Mouse (Mus musculus) liver, adult 2 months (tissue): ENCODE results near the gene Tomm70a. TPM values are rescaled to one million over a fixed set of nuclear protein-coding genes. Genes with fewer than 3 reads are reported as not detected.

Experiments
- DNase-seq: peaks from one replicate; pipeline ENCODE4 v3.0.0-alpha.2; 2011; ENCODE audit warnings: low read depth, low spot score; ENCODE audit errors: extremely low read depth
- H3K27ac ChIP-seq: fragments of 200-500 bp; replicated peaks from 2 replicates; pipeline ENCODE4 v1.5.1; 2012; ENCODE audit warnings: low read depth, mild to moderate bottlenecking, control low read depth, inconsistent platforms, low read length; ENCODE audit not compliant: insufficient read depth
- H3K27me3 ChIP-seq: fragments of 200-500 bp; 2 replicates; pipeline ENCODE4 v1.6.1; 2012; ENCODE audit warnings: mild to moderate bottlenecking, moderate library complexity, low read length, inconsistent platforms; ENCODE audit not compliant: control insufficient read depth, insufficient read depth
- H3K36me3 ChIP-seq: fragments of 200-500 bp; 2 replicates; pipeline ENCODE4 v1.6.1; 2012; ENCODE audit warnings: low read length, inconsistent platforms; ENCODE audit not compliant: control insufficient read depth, insufficient read depth
- H3K4me1 ChIP-seq: fragments of 200-500 bp; 2 replicates; pipeline ENCODE4 v1.6.1; 2011; ENCODE audit warnings: low read length; ENCODE audit not compliant: control insufficient read depth, insufficient read depth
- H3K4me3 ChIP-seq: fragments of 200-500 bp; 2 replicates; pipeline ENCODE4 v1.5.1; 2011; ENCODE audit warnings: low read depth, mild to moderate bottlenecking, control low read depth, low read length, moderate library complexity; ENCODE audit not compliant: insufficient read depth
- H3K79me2 ChIP-seq: fragments of 200-500 bp; 2 replicates; pipeline ENCODE4 v1.6.1; 2012; ENCODE audit warnings: inconsistent platforms, mild to moderate bottlenecking, low read length, moderate library complexity; ENCODE audit not compliant: control insufficient read depth, insufficient read depth
- H3K9ac ChIP-seq: fragments of 200-500 bp; 2 replicates; pipeline ENCODE4 v1.6.1; 2012; ENCODE audit warnings: low read depth, mild to moderate bottlenecking, control low read depth, inconsistent platforms, low read length
- CTCF ChIP-seq: fragments of 200-500 bp; IDR thresholded peaks from 2 replicates; pipeline ENCODE4 v1.5.1; 2011; ENCODE audit warnings: low read depth, low read length, control low read depth
- POLR2A ChIP-seq: fragments of 200-500 bp; IDR thresholded peaks from 2 replicates; pipeline ENCODE4 v1.6.1; 2011; ENCODE audit warnings: low read length, control low read depth; ENCODE audit not compliant: insufficient read depth; ENCODE audit errors: extremely low read depth
- WGBS: fragments of 180-500 bp; shearing (Covaris S2); methylation state at CpG from one replicate; pipeline ENCODE4 v1.1.7; 2018; 5-methylcytosine and 5-hydroxymethylcytosine counted together
- polyA plus RNA-seq: library from polyadenylated mRNA; depleted of rRNA; stranded (reverse); fragments of >200 nt; gene quantifications from 2 replicates; pipeline ENCODE4 v1.2.3, GENCODE M21; 2012
- total RNA-seq: library from RNA; depleted of rRNA; stranded (reverse); fragments of >200 nt; gene quantifications from 2 replicates; pipeline ENCODE4 v1.2.3, GENCODE M21; 2014

Tomm70a gene
- total and polyA plus RNA-seq, 2 experiments, result 14.2 to 62.0 TPM

GRCm38 (mm10) chr16:57131544-57131943 is 10.0 kb downstream of the Tomm70a start:
- H3K4me3 ChIP-seq, result no peak overlapping the region
- no peak overlapping the region for H3K9ac ChIP-seq
- peaks cover 30% of the 10 kb centered on the region for H3K4me1 ChIP-seq
- WGBS, result 74% methylated on average over 4 of the region's 4 CpGs
- H3K27ac ChIP-seq, result no peak overlapping the region
- H3K79me2 ChIP-seq, result peaks cover 21% of the 10 kb centered on the region; the same call in 1 of the 2 replicates
- H3K27me3 ChIP-seq, result no peaks in the 10 kb centered on the region
- DNase-seq, result no peak
- peaks cover 24% of the 10 kb centered on the region for H3K36me3 ChIP-seq
- TF ChIP-seq CTCF, result no peak

- H3K79me2 ChIP-seq, result peaks cover 21% of the 10 kb centered on the region; the same call in 1 of the 2 replicates
- no peak for TF ChIP-seq POLR2A
- TF ChIP-seq CTCF, result no peak
- H3K4me1 ChIP-seq, result peaks cover 29% of the 10 kb centered on the region
- DNase-seq, result peak; percentile 57
- no peak overlapping the region for H3K27ac ChIP-seq
- 4% methylated on average over 1 of the region's 1 CpGs for WGBS
- H3K4me3 ChIP-seq, result no peak overlapping the region
- H3K27me3 ChIP-seq, result no peaks in the 10 kb centered on the region
- H3K9ac ChIP-seq, result no peak overlapping the region
- H3K36me3 ChIP-seq, result peaks cover 30% of the 10 kb centered on the region
Measured at GRCm38 (mm10) chr16:57132326-57132725, 10.8 kb downstream of the Tomm70a start.

GRCm38 (mm10) chr16:57133611-57134010 is 12.1 kb downstream of the Tomm70a start:
- peaks cover 35% of the 10 kb centered on the region for H3K36me3 ChIP-seq

GRCm38 (mm10) chr16:57144741-57145140 is 23.2 kb downstream of the Tomm70a start:
- Histone ChIP-seq H3K27ac (no peak overlapping the region), H3K9ac (no peak overlapping the region), H3K4me3 (no peak overlapping the region), H3K27me3 (no peaks in the 10 kb centered on the region), H3K79me2 (no peaks in the 10 kb centered on the region; the same call in 1 of the 2 replicates), H3K36me3 (peaks cover 51% of the 10 kb centered on the region), H3K4me1 (no peaks in the 10 kb centered on the region)
- no peak for TF ChIP-seq CTCF
- DNase-seq, result no peak
- 45% methylated on average over 5 of the region's 5 CpGs for WGBS

More at GRCm38 (mm10) chr16:57133611-57134010, 12.1 kb downstream of the Tomm70a start:
- no peak for DNase-seq
- TF ChIP-seq POLR2A, result no peak
- TF ChIP-seq CTCF, result no peak
- Histone ChIP-seq H3K27ac (no peak overlapping the region), H3K4me1 (peaks cover 22% of the 10 kb centered on the region), H3K27me3 (no peaks in the 10 kb centered on the region), H3K4me3 (no peak overlapping the region), H3K79me2 (peaks cover 18% of the 10 kb centered on the region; the same call in 1 of the 2 replicates), H3K9ac (no peak overlapping the region)
- WGBS, result 84% methylated on average over 6 of the region's 6 CpGs

DNA sequence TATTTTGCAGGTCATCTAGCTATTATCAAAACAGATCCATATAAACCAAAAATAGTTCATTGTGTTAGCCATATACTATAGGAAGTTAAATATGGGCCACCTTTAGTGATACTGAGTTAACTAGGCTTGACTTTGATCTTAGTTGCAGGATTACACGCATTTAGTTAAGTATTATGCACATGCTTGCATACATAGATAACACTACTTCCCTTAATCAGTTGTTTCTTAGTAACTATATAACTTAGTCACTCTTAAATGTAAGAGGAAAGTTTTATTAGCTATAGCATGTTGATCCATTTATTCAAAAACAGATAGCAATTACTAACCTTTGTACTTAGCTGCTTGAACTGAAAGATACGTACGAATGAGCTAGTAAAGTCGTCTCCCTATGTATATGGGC is 29.9 kb downstream of the Tomm70a start:
- Histone ChIP-seq H3K9ac (no peak overlapping the region), H3K27me3 (no peaks in the 10 kb centered on the region), H3K36me3 (peaks cover 51% of the 10 kb centered on the region), H3K4me3 (no peak overlapping the region), H3K79me2 (no peaks in the 10 kb centered on the region), H3K27ac (no peak overlapping the region), H3K4me1 (peaks cover 4% of the 10 kb centered on the region; the same call in 1 of the 2 replicates)
- DNase-seq, result no peak
- TF ChIP-seq POLR2A, result no peak
- TF ChIP-seq CTCF, result no peak
- whole genome bisulfite sequencing, result 87% methylated on average over 4 of the region's 4 CpGs

- Histone ChIP-seq H3K36me3 (peaks cover 58% of the 10 kb centered on the region), H3K4me3 (no peak overlapping the region), H3K9ac (no peak overlapping the region), H3K27ac (peak overlapping the region; percentile 22), H3K79me2 (peaks cover 2% of the 10 kb centered on the region; the same call in 1 of the 2 replicates), H3K4me1 (peaks cover 33% of the 10 kb centered on the region), H3K27me3 (no peaks in the 10 kb centered on the region)
- TF ChIP-seq CTCF (no peak), POLR2A (no peak)
- DNase-seq, result peak; percentile 33
Measured at GRCm38 (mm10) chr16:57155899-57156298, 34.4 kb downstream of the Tomm70a start.
